Mouse (Mus musculus) liver, embryonic 14.5 days (tissue): ENCODE measurements around the gene 4933430I17Rik.

Experiments used
- CTCF ChIP-seq: IDR thresholded peaks from 2 replicates; pipeline ENCODE4 v1.5.1; 2016; ENCODE audit warnings: antibody characterized with exemption, low read depth, control low read depth
- EP300 ChIP-seq: IDR thresholded peaks from 2 replicates; pipeline ENCODE4 v1.6.1; 2016; ENCODE audit warnings: antibody characterized with exemption, low read depth

DNA sequence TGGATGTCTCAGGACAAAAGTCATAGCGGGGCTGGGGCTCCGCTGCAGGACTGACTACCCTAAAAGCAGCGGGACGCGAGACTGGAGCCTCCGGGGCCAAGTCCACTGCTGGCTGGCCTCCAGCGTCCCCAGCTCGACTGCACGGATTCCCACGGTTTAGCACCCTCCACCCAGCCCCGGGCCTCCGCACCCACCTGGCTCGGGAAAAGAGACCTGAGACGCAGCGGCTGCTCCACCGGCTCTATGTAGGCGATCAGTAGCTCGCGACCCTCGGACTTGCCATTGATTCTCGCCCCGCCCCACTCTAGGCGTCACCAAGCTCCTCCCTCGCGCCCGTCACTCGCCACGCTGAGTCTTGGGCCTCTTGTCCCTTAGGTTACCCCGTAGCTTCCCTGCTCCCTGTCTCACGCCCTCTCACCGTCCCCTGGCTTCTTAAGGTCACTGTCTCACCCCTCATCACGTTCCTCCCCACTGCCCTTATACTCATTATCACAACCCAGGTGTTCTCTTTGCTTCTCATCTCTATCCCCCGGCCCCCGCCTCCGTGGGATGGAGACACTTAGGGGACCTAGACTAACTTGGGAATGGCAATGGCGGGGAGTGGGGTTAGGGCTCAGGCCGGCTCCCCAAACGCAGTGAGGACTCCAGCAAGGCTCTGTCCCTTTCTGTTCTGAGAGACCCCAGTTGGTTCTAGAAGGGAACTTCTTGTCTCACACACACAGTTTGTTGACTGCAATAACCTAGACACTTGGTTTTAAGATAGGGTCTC, 23.0 kb upstream of the 4933430I17Rik start:
- TF ChIP-seq CTCF (no peak), EP300 (no peak)
